ENCODE assay signal across 13 mouse cellular contexts in genomic region chr2:30733853-30734252, GRCm38 (mm10).
DNase-seq lines count a peak whose midpoint lies in the region; ATAC-seq and TF ChIP-seq lines count a peak whose summit lies in the region.
"Had no signal": no experiment of that assay in that cellular context is flagged by ENCODE, and none has a peak within 500 bp of the region (broad histone marks: within the 10 kb centered on the region; RNA-seq: fewer than 3 reads in every experiment).

No protein-coding gene starts in this region.

- no peak for TF ChIP-seq CTCF in kidney, postnatal 0 days (IDR thresholded peaks at IDR 0.05; ENCODE audit: low read depth)
- TF ChIP-seq CTCF in cerebellum, adult 2 months (IDR thresholded peaks at IDR 0.05; ENCODE audit: borderline replicate concordance, insufficient read depth, low read depth, low read length) = no peak

- H3K9me3 ChIP-seq in kidney, postnatal 0 days (replicated peaks; ENCODE audit: low read length) = no peaks in the 10 kb centered on the region
- no peaks in the 10 kb centered on the region for H3K9me3 ChIP-seq in limb, embryonic 10.5 days (replicated peaks)
- H3K9me3 ChIP-seq: heart, embryonic 13.5 days had no signal

- H3K4me2 ChIP-seq in kidney, postnatal 0 days (ENCODE audit: low read length) = no peak overlapping the region
- H3K4me2 ChIP-seq: heart, embryonic 13.5 days had no signal

- DNase-seq in embryo, embryonic 10.5 days (ENCODE audit: low spot score) = peak; percentile 39
- no peak for DNase-seq in embryo, embryonic 11 days
- peak; percentile 30 for DNase-seq in kidney, postnatal 0 days (ENCODE audit: low spot score)
- no peak for DNase-seq in kidney, postnatal 36 days
- peak; percentile 45 for DNase-seq in ES-CJ7 (ENCODE audit: low read depth, low spot score)
- peak; percentile 35 for DNase-seq in limb, embryonic 10.5 days (ENCODE audit: low spot score)
- no peak for DNase-seq in cerebellum, adult 2 months
- no peak for DNase-seq in layer of hippocampus, adult 11-12 months (ENCODE audit: low spot score)
- DNase-seq: cerebellum, adult 11-12 months; gastrocnemius, postnatal 14 days; retina, postnatal 1 day had no signal

- H3K4me3 ChIP-seq in kidney, postnatal 0 days (replicated peaks; ENCODE audit: low read depth, low read length) = no peak overlapping the region
- H3K4me3 ChIP-seq in limb, embryonic 10.5 days = no peak overlapping the region
- no peak overlapping the region for H3K4me3 ChIP-seq in cerebellum, adult 2 months (replicated peaks; ENCODE audit: insufficient read depth, low read depth, low read length)
- H3K4me3 ChIP-seq: heart, embryonic 13.5 days had no signal

- H3K36me3 ChIP-seq in kidney, postnatal 0 days (ENCODE audit: insufficient read depth, low read length) = no peaks in the 10 kb centered on the region
- no peaks in the 10 kb centered on the region for H3K36me3 ChIP-seq in limb, embryonic 10.5 days
- H3K36me3 ChIP-seq: heart, embryonic 13.5 days had no signal

- no peak overlapping the region for H3K27ac ChIP-seq in kidney, postnatal 0 days
- peak overlapping the region; percentile 67; the same call in 1 of the 2 replicates for H3K27ac ChIP-seq in limb, embryonic 10.5 days
- no peak overlapping the region for H3K27ac ChIP-seq in cerebellum, adult 2 months (ENCODE audit: insufficient read depth, low read length)
- H3K27ac ChIP-seq: heart, embryonic 13.5 days; liver, embryonic 14.5 days had no signal

- no peaks in the 10 kb centered on the region for H3K27me3 ChIP-seq in kidney, postnatal 0 days (ENCODE audit: insufficient read depth, low read length)
- no peaks in the 10 kb centered on the region for H3K27me3 ChIP-seq in limb, embryonic 10.5 days (ENCODE audit: low read depth, poor library complexity, severe bottlenecking)
- no peaks in the 10 kb centered on the region for H3K27me3 ChIP-seq in cerebellum, adult 2 months (ENCODE audit: control insufficient read depth, insufficient read depth, low read length)
- H3K27me3 ChIP-seq: heart, embryonic 13.5 days had no signal

- no peak overlapping the region for H3K9ac ChIP-seq in kidney, postnatal 0 days (ENCODE audit: low read depth, low read length)
- H3K9ac ChIP-seq: heart, embryonic 13.5 days; liver, embryonic 14.5 days had no signal

- ATAC-seq in kidney, postnatal 0 days (replicated peaks; ENCODE audit: low FRiP score, low read depth) = 0 out of 2 replicates have a peak, but pooled peaks have one; percentile 13

- no peak for TF ChIP-seq POLR2A in cerebellum, adult 2 months (IDR thresholded peaks at IDR 0.05; ENCODE audit: borderline replicate concordance, insufficient read depth, low read length)

- 21% methylated on average over 6 of the region's 6 CpGs for WGBS in kidney, postnatal 0 days
- 23% methylated on average over 6 of the region's 6 CpGs for WGBS in limb, embryonic 10.5 days
- WGBS in cerebellum, adult 2 months = 57% methylated on average over 6 of the region's 6 CpGs

- H3K4me1 ChIP-seq in kidney, postnatal 0 days (replicated peaks; ENCODE audit: insufficient read depth, low read length) = no peaks in the 10 kb centered on the region; the same call in 1 of the 2 replicates
- H3K4me1 ChIP-seq in limb, embryonic 10.5 days = peaks cover 15% of the 10 kb centered on the region
- no peaks in the 10 kb centered on the region for H3K4me1 ChIP-seq in cerebellum, adult 2 months (ENCODE audit: control insufficient read depth, insufficient read depth, low read length)

Comparison
In these comparisons a context has a peak if more than half of its experiments do, and no peak if none do; other contexts are left out.
1. DNase-seq: peak in embryo, embryonic 10.5 days (single experiment), kidney, postnatal 0 days (single experiment), ES-CJ7 (single experiment) and limb, embryonic 10.5 days (single experiment); none in embryo, embryonic 11 days (single experiment), kidney, postnatal 36 days (0 of 2), cerebellum, adult 2 months (0 of 2) and layer of hippocampus, adult 11-12 months (single experiment).